Mouse (Mus musculus): ENCODE results near the gene Trpm6. TPM values are rescaled to one million over a fixed set of nuclear protein-coding genes. Genes with fewer than 3 reads are reported as not detected.

Gene Trpm6
- polyA plus RNA-seq, 1 experiment from 2014 or later: 0.19 TPM

- Histone ChIP-seq H3K4me1 (ENCODE audit: control insufficient read depth, insufficient read depth, low read length) (no peaks in the 10 kb centered on the region), H3K9me3 (ENCODE audit: control insufficient read depth, low read length) (no peaks in the 10 kb centered on the region), H3K4me3 (ENCODE audit: low read depth, low read length) (no peak overlapping the region), H3K4me2 (ENCODE audit: low read depth) (no peak overlapping the region), H3K27ac (ENCODE audit: low read depth, low read length) (no peak overlapping the region), H3K9ac (ENCODE audit: low read length) (no peak overlapping the region), H3K27me3 (ENCODE audit: control insufficient read depth, insufficient read depth, low read length) (no peaks in the 10 kb centered on the region), H3K36me3 (ENCODE audit: control insufficient read depth, insufficient read depth, low read length) (no peaks in the 10 kb centered on the region)
- no peak for DNase-seq (ENCODE audit: low spot score)
- no peak for ATAC-seq (ENCODE audit: insufficient read depth, low FRiP score, low TSS enrichment)
- WGBS: 88% methylated on average over 3 of the region's 3 CpGs
Observed at GRCm38 (mm10) chr19:18720337-18720736, 29.4 kb upstream of the Trpm6 start.

GRCm38 (mm10) chr19:18725186-18725585 lies 24.6 kb upstream of the Trpm6 start:
- DNase-seq (ENCODE audit: low spot score) (no peak), ATAC-seq (ENCODE audit: insufficient read depth, low FRiP score, low TSS enrichment) (no peak)
- Histone ChIP-seq H3K4me2 (ENCODE audit: low read depth) (no peak overlapping the region), H3K27ac (ENCODE audit: low read depth, low read length) (no peak overlapping the region), H3K36me3 (ENCODE audit: control insufficient read depth, insufficient read depth, low read length) (no peaks in the 10 kb centered on the region), H3K27me3 (ENCODE audit: control insufficient read depth, insufficient read depth, low read length) (no peaks in the 10 kb centered on the region), H3K9me3 (ENCODE audit: control insufficient read depth, low read length) (no peaks in the 10 kb centered on the region), H3K4me1 (ENCODE audit: control insufficient read depth, insufficient read depth, low read length) (no peaks in the 10 kb centered on the region), H3K4me3 (ENCODE audit: low read depth, low read length) (no peak overlapping the region), H3K9ac (ENCODE audit: low read length) (no peak overlapping the region)
- WGBS: 83% methylated on average over 2 of the region's 2 CpGs

- no peak overlapping the region for H3K9ac ChIP-seq (ENCODE audit: low read length)
- no peak for DNase-seq (ENCODE audit: low spot score)
- no peaks in the 10 kb centered on the region for H3K4me1 ChIP-seq (ENCODE audit: control insufficient read depth, insufficient read depth, low read length)
- no peaks in the 10 kb centered on the region for H3K9me3 ChIP-seq (ENCODE audit: control insufficient read depth, low read length)
- 80% methylated on average over 7 of the region's 7 CpGs for WGBS
- no peak for ATAC-seq (ENCODE audit: insufficient read depth, low FRiP score, low TSS enrichment)
- H3K27me3 ChIP-seq (ENCODE audit: control insufficient read depth, insufficient read depth, low read length): no peaks in the 10 kb centered on the region
- no peak overlapping the region for H3K4me3 ChIP-seq (ENCODE audit: low read depth, low read length)
- no peak overlapping the region for H3K27ac ChIP-seq (ENCODE audit: low read depth, low read length)
- no peak overlapping the region for H3K4me2 ChIP-seq (ENCODE audit: low read depth)
- no peaks in the 10 kb centered on the region for H3K36me3 ChIP-seq (ENCODE audit: control insufficient read depth, insufficient read depth, low read length)
Observed at GRCm38 (mm10) chr19:18730255-18730654, 19.5 kb upstream of the Trpm6 start.

GRCm38 (mm10) chr19:18731077-18731476 lies 18.7 kb upstream of the Trpm6 start:
- 51% methylated on average over 7 of the region's 7 CpGs for WGBS
- no peaks in the 10 kb centered on the region for H3K4me1 ChIP-seq (ENCODE audit: control insufficient read depth, insufficient read depth, low read length)
- no peak for DNase-seq (ENCODE audit: low spot score)
- no peak overlapping the region for H3K27ac ChIP-seq (ENCODE audit: low read depth, low read length)
- H3K4me2 ChIP-seq (ENCODE audit: low read depth): no peak overlapping the region
- no peaks in the 10 kb centered on the region for H3K9me3 ChIP-seq (ENCODE audit: control insufficient read depth, low read length)
- no peaks in the 10 kb centered on the region for H3K27me3 ChIP-seq (ENCODE audit: control insufficient read depth, insufficient read depth, low read length)
- no peak overlapping the region for H3K9ac ChIP-seq (ENCODE audit: low read length)
- no peak for ATAC-seq (ENCODE audit: insufficient read depth, low FRiP score, low TSS enrichment)
- no peaks in the 10 kb centered on the region for H3K36me3 ChIP-seq (ENCODE audit: control insufficient read depth, insufficient read depth, low read length)
- H3K4me3 ChIP-seq (ENCODE audit: low read depth, low read length): no peak overlapping the region

- no peak overlapping the region for H3K9ac ChIP-seq (ENCODE audit: low read length)
- no peak overlapping the region for H3K4me3 ChIP-seq (ENCODE audit: low read depth, low read length)
- H3K4me1 ChIP-seq (ENCODE audit: control insufficient read depth, insufficient read depth, low read length): no peaks in the 10 kb centered on the region
- WGBS: 92% methylated on average over 4 of the region's 4 CpGs
- ATAC-seq (ENCODE audit: insufficient read depth, low FRiP score, low TSS enrichment) (no peak), DNase-seq (ENCODE audit: low spot score) (no peak)
- H3K27ac ChIP-seq (ENCODE audit: low read depth, low read length): no peak overlapping the region
- H3K9me3 ChIP-seq (ENCODE audit: control insufficient read depth, low read length): no peaks in the 10 kb centered on the region
- H3K36me3 ChIP-seq (ENCODE audit: control insufficient read depth, insufficient read depth, low read length): no peaks in the 10 kb centered on the region
- no peaks in the 10 kb centered on the region for H3K27me3 ChIP-seq (ENCODE audit: control insufficient read depth, insufficient read depth, low read length)
- no peak overlapping the region for H3K4me2 ChIP-seq (ENCODE audit: low read depth)
Observed at GRCm38 (mm10) chr19:18735901-18736300, 13.9 kb upstream of the Trpm6 start.

GRCm38 (mm10) chr19:18739146-18739545 lies 10.6 kb upstream of the Trpm6 start:
- WGBS: 88% methylated on average over 7 of the region's 7 CpGs
- Histone ChIP-seq H3K27me3 (ENCODE audit: control insufficient read depth, insufficient read depth, low read length) (no peaks in the 10 kb centered on the region), H3K9me3 (ENCODE audit: control insufficient read depth, low read length) (no peaks in the 10 kb centered on the region), H3K4me2 (ENCODE audit: low read depth) (no peak overlapping the region), H3K4me3 (ENCODE audit: low read depth, low read length) (no peak overlapping the region), H3K36me3 (ENCODE audit: control insufficient read depth, insufficient read depth, low read length) (no peaks in the 10 kb centered on the region), H3K4me1 (ENCODE audit: control insufficient read depth, insufficient read depth, low read length) (no peaks in the 10 kb centered on the region), H3K27ac (ENCODE audit: low read depth, low read length) (no peak overlapping the region), H3K9ac (ENCODE audit: low read length) (no peak overlapping the region)
- DNase-seq (ENCODE audit: low spot score) (no peak), ATAC-seq (ENCODE audit: insufficient read depth, low FRiP score, low TSS enrichment) (no peak)

- 88% methylated on average over 5 of the region's 5 CpGs for WGBS
- no peaks in the 10 kb centered on the region for H3K36me3 ChIP-seq (ENCODE audit: control insufficient read depth, insufficient read depth, low read length)
- no peak overlapping the region for H3K4me3 ChIP-seq (ENCODE audit: low read depth, low read length)
- ATAC-seq (ENCODE audit: insufficient read depth, low FRiP score, low TSS enrichment) (no peak), DNase-seq (ENCODE audit: low spot score) (no peak)
- no peaks in the 10 kb centered on the region for H3K27me3 ChIP-seq (ENCODE audit: control insufficient read depth, insufficient read depth, low read length)
- no peaks in the 10 kb centered on the region for H3K9me3 ChIP-seq (ENCODE audit: control insufficient read depth, low read length)
- no peak overlapping the region for H3K4me2 ChIP-seq (ENCODE audit: low read depth)
- H3K4me1 ChIP-seq (ENCODE audit: control insufficient read depth, insufficient read depth, low read length): no peaks in the 10 kb centered on the region
- no peak overlapping the region for H3K27ac ChIP-seq (ENCODE audit: low read depth, low read length)
- no peak overlapping the region for H3K9ac ChIP-seq (ENCODE audit: low read length)
Observed at GRCm38 (mm10) chr19:18743946-18744345, 5.8 kb upstream of the Trpm6 start.

GRCm38 (mm10) chr19:18746576-18747340 lies 3.0 kb upstream of the Trpm6 start:
- WGBS: 89% methylated on average over 5 of the region's 5 CpGs
- Histone ChIP-seq H3K27me3 (ENCODE audit: control insufficient read depth, insufficient read depth, low read length) (no peaks in the 10 kb centered on the region), H3K4me2 (ENCODE audit: low read depth) (no peak overlapping the region), H3K4me3 (ENCODE audit: low read depth, low read length) (no peak overlapping the region), H3K27ac (ENCODE audit: low read depth, low read length) (no peak overlapping the region), H3K9me3 (ENCODE audit: control insufficient read depth, low read length) (no peaks in the 10 kb centered on the region), H3K36me3 (ENCODE audit: control insufficient read depth, insufficient read depth, low read length) (no peaks in the 10 kb centered on the region), H3K9ac (ENCODE audit: low read length) (no peak overlapping the region), H3K4me1 (ENCODE audit: control insufficient read depth, insufficient read depth, low read length) (no peaks in the 10 kb centered on the region)
- DNase-seq (ENCODE audit: low spot score) (no peak), ATAC-seq (ENCODE audit: insufficient read depth, low FRiP score, low TSS enrichment) (no peak)

- H3K9me3 ChIP-seq (ENCODE audit: control insufficient read depth, low read length): no peaks in the 10 kb centered on the region
- WGBS: 91% methylated on average over 4 of the region's 4 CpGs
- H3K4me2 ChIP-seq (ENCODE audit: low read depth): no peak overlapping the region
- no peak overlapping the region for H3K9ac ChIP-seq (ENCODE audit: low read length)
- ATAC-seq (ENCODE audit: insufficient read depth, low FRiP score, low TSS enrichment) (no peak), DNase-seq (ENCODE audit: low spot score) (no peak)
- no peak overlapping the region for H3K27ac ChIP-seq (ENCODE audit: low read depth, low read length)
- H3K4me1 ChIP-seq (ENCODE audit: control insufficient read depth, insufficient read depth, low read length): no peaks in the 10 kb centered on the region
- no peaks in the 10 kb centered on the region for H3K36me3 ChIP-seq (ENCODE audit: control insufficient read depth, insufficient read depth, low read length)
- no peak overlapping the region for H3K4me3 ChIP-seq (ENCODE audit: low read depth, low read length)
- H3K27me3 ChIP-seq (ENCODE audit: control insufficient read depth, insufficient read depth, low read length): no peaks in the 10 kb centered on the region
Observed at GRCm38 (mm10) chr19:18747379-18747778, 2.4 kb upstream of the Trpm6 start.
